Mouse (Mus musculus) lung, embryonic 16.5 days (tissue): Measurements from ENCODE around the gene Clec4a4. TPM values are rescaled to one million over a fixed set of nuclear protein-coding genes. Genes with fewer than 3 reads are reported as not detected.
"Not testable (repeated sequence)": the region's sequence is repeated elsewhere in the genome, so short reads cannot be mapped to it uniquely, and the experiment has no call there.

ENCODE experiments used
- ATAC-seq: fragments of 200-750 bp; cut with Nextera tagmentation; 2 replicates; pipeline ENCODE4 v1.8.0; 2017; ENCODE audit warnings: low read depth, mild to moderate bottlenecking, moderate library complexity
- H3K27ac ChIP-seq: fragments of 300-500 bp; sonication (generic); 2 replicates; pipeline ENCODE4 v1.5.1; 2014; ENCODE audit warnings: mild to moderate bottlenecking, control low read depth, low read length
- H3K27me3 ChIP-seq: fragments of 300-500 bp; sonication (generic); 2 replicates; pipeline ENCODE4 v1.6.1; 2014; ENCODE audit warnings: low read depth, low read length, mixed read lengths; ENCODE audit not compliant: control insufficient read depth, insufficient read depth
- H3K36me3 ChIP-seq: fragments of 300-500 bp; sonication (generic); 2 replicates; pipeline ENCODE4 v1.6.1; 2014; ENCODE audit warnings: low read length; ENCODE audit not compliant: control insufficient read depth, insufficient read depth
- H3K4me1 ChIP-seq: fragments of 300-500 bp; sonication (generic); replicated peaks from 2 replicates; pipeline ENCODE4 v1.6.1; 2014; ENCODE audit warnings: low read length, mixed read lengths; ENCODE audit not compliant: control insufficient read depth, insufficient read depth
- H3K4me2 ChIP-seq: fragments of 300-500 bp; sonication (generic); 2 replicates; pipeline ENCODE4 v1.6.1; 2014; ENCODE audit warnings: low read depth, low read length, control low read depth
- H3K4me3 ChIP-seq: fragments of 300-500 bp; sonication (generic); 2 replicates; pipeline ENCODE4 v1.5.1; 2014; ENCODE audit warnings: mild to moderate bottlenecking, low read length, control low read depth
- H3K9ac ChIP-seq: fragments of 300-500 bp; sonication (generic); 2 replicates; pipeline ENCODE4 v1.6.1; 2014; ENCODE audit warnings: low read length, control low read depth
- H3K9me3 ChIP-seq: fragments of 300-500 bp; sonication (generic); 2 replicates; pipeline ENCODE4 v1.6.1; 2016; ENCODE audit warnings: low read length; ENCODE audit not compliant: control insufficient read depth
- WGBS: fragments of 180-500 bp; shearing (Covaris S2); extraction: QIAGEN DNeasy Blood & Tissue Kit; methylation state at CpG from one replicate; pipeline ENCODE4 v1.1.7; 2014; 5-methylcytosine and 5-hydroxymethylcytosine counted together
- polyA plus RNA-seq: library from polyadenylated mRNA; unstranded; fragments of >200 nt; fragmentation: Nextera tagmentation; extraction: Ambion mirVana; gene quantifications from 2 replicates; pipeline ENCODE4 v1.2.1, GENCODE M21; 2015

Clec4a4 gene
- polyA plus RNA-seq: not detected in 2 replicates

DNA sequence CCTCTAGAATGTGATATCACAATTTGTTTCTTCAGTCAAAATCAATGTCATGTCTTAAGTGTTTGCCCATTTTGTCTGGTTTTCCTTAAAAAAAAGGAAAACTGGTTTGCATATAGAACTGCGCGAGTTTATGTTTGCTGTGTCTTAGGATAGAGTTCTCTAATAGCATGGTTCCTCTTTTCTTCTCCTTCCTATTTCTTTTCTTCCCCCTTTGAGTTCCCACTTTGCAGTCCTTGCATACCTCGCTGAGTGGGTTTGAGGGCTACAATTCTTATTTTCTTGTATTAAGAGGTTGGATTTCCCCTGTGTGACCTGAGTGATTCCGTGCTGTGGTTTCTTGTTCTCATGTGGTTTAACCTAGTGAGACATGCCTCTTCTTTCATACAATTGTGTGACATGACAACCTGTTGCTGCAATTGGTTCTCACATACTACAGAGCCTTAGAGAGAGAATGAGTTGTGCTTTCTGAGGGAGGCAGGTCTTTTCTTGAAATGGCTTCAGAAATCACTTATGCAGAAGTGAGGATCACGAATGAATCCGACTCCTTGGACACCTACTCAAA, at the start of gene Clec4a4:
Gene Clec4a4, plus strand, starts transcription at position 492 of the 562 bp plus-strand sequence.
- 82% methylated on average over 6 of the region's 6 CpGs for WGBS
- Histone ChIP-seq H3K4me2 (no peak within 1 kb of the TSS), H3K4me1 (no peaks in the 10 kb centered on the region), H3K36me3 (no peaks in the 10 kb centered on the region), H3K9ac (no peak within 1 kb of the TSS), H3K27ac (no peak within 1 kb of the TSS), H3K4me3 (no peak within 1 kb of the TSS), H3K27me3 (no peaks in the 10 kb centered on the region), H3K9me3 (0 out of 2 replicates have a peak, but pooled peaks cover 4% of the 10 kb centered on the region)
- ATAC-seq: no peak

DNA sequence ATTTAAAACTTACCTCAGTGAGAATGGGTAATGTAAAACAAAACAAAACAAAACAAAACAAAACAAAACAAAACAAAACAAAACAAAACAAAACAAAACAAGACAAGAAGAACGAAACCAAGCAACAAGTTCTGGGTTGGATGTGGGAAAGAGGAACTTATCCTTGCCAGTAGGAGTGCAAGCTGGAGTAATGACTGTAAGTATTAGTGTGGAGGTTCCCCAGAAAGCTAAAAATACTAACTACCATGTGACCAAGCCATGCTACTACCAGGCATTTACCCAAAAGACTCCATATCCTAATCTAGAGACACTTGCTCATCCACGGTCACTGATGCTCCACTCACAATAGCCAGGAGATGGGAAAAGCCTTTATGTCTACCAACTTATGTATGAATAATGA, 43.4 kb upstream of the Clec4a4 start:
- Histone ChIP-seq H3K4me1 (no peaks in the 10 kb centered on the region), H3K9me3 (no peaks in the 10 kb centered on the region), H3K27ac (no peak overlapping the region), H3K4me3 (no peak overlapping the region), H3K36me3 (no peaks in the 10 kb centered on the region), H3K9ac (no peak overlapping the region), H3K4me2 (no peak overlapping the region), H3K27me3 (no peaks in the 10 kb centered on the region)
- ATAC-seq: no peak
- WGBS: 81% methylated on average over 2 of the region's 2 CpGs

DNA sequence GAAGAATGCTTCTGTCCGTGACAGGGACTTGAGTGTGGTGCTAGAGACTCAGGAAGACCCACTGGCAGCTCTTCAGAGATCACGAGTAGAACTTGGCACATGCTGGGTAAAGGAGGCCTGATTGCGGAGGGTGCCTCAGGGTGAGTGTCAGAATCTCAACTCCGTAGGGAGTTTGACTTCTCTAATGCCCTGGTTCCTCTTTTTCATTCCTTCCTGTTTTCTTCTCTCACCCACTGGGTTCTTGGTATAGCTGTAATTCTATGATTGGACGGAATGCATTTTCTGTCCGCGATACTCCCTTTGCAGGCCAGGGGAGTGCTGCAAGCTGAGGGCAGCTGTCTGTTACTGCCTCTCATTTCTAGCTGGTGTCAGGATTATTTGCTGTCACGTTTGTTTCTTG, 37.8 kb upstream of the Clec4a4 start, which contains the start of gene Clec4a3:
Gene Clec4a3, plus strand, starts transcription at position 115 of the 400 bp plus-strand sequence.
- Histone ChIP-seq H3K4me3 (no peak within 1 kb of the TSS), H3K36me3 (no peaks in the 10 kb centered on the region), H3K9me3 (no peaks in the 10 kb centered on the region), H3K27ac (no peak within 1 kb of the TSS), H3K9ac (no peak within 1 kb of the TSS), H3K4me1 (no peaks in the 10 kb centered on the region), H3K27me3 (no peaks in the 10 kb centered on the region), H3K4me2 (no peak within 1 kb of the TSS)
- WGBS: 79% methylated on average over 8 of the region's 8 CpGs
- no peak for ATAC-seq

DNA sequence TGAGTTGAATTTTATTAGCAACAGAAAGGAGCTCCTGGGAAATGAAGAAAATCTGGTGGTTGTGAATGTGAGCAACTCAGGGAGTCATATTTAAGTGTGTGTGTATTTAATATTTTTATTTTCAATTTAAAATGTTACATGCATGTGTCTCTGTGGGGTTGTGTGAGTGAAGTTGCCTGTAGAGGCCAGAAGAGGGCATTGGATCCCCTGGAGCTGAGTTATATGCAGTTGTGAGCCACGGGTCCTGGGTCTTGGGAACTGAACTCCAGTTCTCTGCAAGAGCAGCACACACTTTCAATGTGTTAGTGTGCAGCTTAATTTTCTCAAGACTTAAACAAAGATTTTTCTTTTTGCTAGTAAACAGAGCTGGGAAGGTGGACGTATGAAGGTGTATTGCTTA, 25.6 kb upstream of the Clec4a4 start:
- H3K36me3 ChIP-seq: no peaks in the 10 kb centered on the region
- H3K4me3 ChIP-seq: no peak overlapping the region
- peaks cover 2% of the 10 kb centered on the region; the same call in 1 of the 2 replicates for H3K9me3 ChIP-seq
- no peak overlapping the region for H3K9ac ChIP-seq
- no peak overlapping the region for H3K4me2 ChIP-seq
- ATAC-seq: no peak
- 70% methylated on average over 2 of the region's 2 CpGs for WGBS
- H3K4me1 ChIP-seq: no peaks in the 10 kb centered on the region
- H3K27ac ChIP-seq: no peak overlapping the region
- H3K27me3 ChIP-seq: no peaks in the 10 kb centered on the region

DNA sequence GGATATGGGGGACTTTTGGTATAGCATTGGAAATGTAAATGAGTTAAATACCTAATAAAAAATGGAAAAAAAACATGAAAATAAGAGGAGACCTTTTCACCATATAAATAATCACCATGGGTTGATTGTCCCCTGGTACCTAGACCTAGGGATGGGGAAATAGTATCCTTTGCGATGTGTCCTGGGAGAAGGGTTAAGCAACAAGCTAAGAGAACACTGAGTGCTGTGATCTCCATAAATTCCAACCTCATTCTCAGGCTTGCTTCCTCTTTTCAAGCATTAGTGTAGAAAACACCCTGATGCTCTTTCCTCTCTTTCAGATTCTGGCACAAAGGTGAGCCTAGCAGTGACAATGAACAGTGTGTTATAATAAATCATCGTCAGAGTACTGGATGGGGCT, 21.1 kb upstream of the Clec4a4 start:
- Histone ChIP-seq H3K9me3 (no peaks in the 10 kb centered on the region), H3K27me3 (no peaks in the 10 kb centered on the region), H3K9ac (no peak overlapping the region), H3K4me1 (no peaks in the 10 kb centered on the region), H3K4me2 (no peak overlapping the region), H3K27ac (no peak overlapping the region), H3K36me3 (no peaks in the 10 kb centered on the region), H3K4me3 (no peak overlapping the region)
- WGBS: 76% methylated on average over 2 of the region's 2 CpGs
- no peak for ATAC-seq

DNA sequence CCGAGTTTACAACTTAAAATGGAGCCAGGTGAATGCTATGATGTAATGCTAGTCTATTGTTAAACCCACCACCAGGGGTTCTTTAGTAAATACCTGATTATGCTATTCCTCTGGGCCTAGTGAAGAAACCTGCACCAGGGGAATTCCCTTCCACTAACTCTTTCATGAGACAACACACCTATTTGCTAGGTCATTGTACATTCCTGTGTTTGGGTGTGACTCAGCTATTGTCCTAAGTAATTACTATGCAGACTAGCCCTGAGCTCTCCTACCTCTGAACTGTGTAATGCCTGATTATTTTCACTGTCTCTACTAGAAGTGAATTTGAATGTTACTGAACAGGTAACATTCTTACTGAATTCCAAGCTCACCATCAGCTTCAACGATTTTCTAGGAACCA, 14.5 kb downstream of the Clec4a4 start:
- not testable (repeated sequence) for H3K4me3 ChIP-seq, H3K4me2 ChIP-seq, H3K4me1 ChIP-seq, H3K36me3 ChIP-seq, H3K9me3 ChIP-seq, H3K27ac ChIP-seq, H3K27me3 ChIP-seq, H3K9ac ChIP-seq, ATAC-seq
- 70% methylated on average over 2 of the region's 2 CpGs for WGBS

DNA sequence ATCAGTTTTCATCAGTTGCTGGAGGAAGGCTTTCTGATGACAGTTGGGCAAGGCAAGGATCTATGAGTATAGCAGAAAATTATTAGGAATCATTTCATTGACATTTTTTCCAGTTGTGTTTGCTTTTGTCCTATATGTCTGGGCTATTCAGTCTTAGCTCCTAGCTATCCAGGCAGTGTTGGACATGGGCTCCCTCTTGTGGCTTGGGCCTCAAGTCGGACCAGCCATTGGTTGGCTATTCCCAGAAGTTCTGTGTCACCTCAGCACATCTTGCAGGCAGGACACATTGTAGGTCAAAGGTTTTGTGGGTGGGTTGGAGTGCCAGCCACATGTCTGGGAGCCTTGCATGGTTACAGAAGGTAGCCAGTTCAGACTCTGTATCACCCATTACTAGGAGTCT, 15.4 kb downstream of the Clec4a4 start:
- no peaks in the 10 kb centered on the region for H3K27me3 ChIP-seq
- no peaks in the 10 kb centered on the region for H3K4me1 ChIP-seq
- H3K9me3 ChIP-seq: no peaks in the 10 kb centered on the region
- no peak overlapping the region for H3K4me3 ChIP-seq
- H3K36me3 ChIP-seq: no peaks in the 10 kb centered on the region
- ATAC-seq: no peak
- no peak overlapping the region for H3K4me2 ChIP-seq
- no peak overlapping the region for H3K9ac ChIP-seq
- no peak overlapping the region for H3K27ac ChIP-seq
- 55% methylated on average over 1 of the region's 1 CpGs for WGBS

DNA sequence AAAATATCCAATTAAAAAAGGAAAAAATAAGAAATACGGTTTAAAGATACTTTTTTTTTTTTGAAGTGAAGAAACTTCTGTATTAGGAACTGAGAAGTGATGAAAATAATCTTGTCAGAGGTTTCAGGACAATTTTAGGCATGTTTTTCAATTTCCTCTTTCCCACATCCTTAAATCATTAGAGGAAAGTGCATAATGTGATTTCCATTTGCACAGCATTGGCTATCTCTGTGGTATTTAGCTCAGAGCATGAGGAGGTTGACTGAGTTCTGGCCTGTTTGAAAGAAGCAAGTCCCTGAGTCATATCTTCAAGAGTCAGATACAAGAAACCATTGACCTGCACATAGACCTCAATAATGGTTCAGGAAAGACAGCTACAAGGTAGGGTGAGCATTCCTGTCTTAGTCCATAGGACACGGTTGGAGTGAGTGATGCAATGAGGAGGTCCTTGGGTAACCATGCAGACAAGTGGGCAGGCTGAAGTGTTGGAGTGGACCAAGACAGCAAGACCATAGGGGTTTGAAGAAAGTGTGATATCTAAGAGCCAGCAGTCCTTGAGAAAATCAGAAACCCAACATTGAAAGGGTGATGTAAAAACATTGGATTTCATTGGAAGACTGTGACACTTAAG, 59.7 kb downstream of the Clec4a4 start, which contains the start of gene Clec4b1:
Gene Clec4b1, plus strand, starts transcription at position 221 of the 631 bp plus-strand sequence.
- Histone ChIP-seq H3K27me3 (no peaks in the 10 kb centered on the region), H3K36me3 (no peaks in the 10 kb centered on the region), H3K4me1 (no peaks in the 10 kb centered on the region), H3K27ac (no peak within 1 kb of the TSS), H3K4me3 (no peak within 1 kb of the TSS), H3K4me2 (no peak within 1 kb of the TSS), H3K9me3 (no peaks in the 10 kb centered on the region), H3K9ac (no peak within 1 kb of the TSS)
- 70% methylated on average over 2 of the region's 2 CpGs for WGBS
- ATAC-seq: no peak
